Mouse (Mus musculus) monocyte, adult 5-6 weeks (primary cell): ENCODE measurements around the gene Mtmr3. TPM values are rescaled to one million over a fixed set of nuclear protein-coding genes. Genes with fewer than 3 reads are reported as not detected.

Source experiments
- ATAC-seq: fragments of 153-309, 156-312 bp; replicated peaks from 2 replicates; pipeline ENCODE4 v1.8.0; 2017; ENCODE audit warnings: mild to moderate bottlenecking; ENCODE audit not compliant: low TSS enrichment, insufficient number of reproducible peaks, severe bottlenecking, poor library complexity, low FRiP score
- total RNA-seq: library from RNA; stranded (forward); fragments of 200-1000, 200-491, 200-594 nt; gene quantifications from 3 replicates; pipeline ENCODE4 v1.2.3, GENCODE M21; 2017

The Mtmr3 gene
- total RNA-seq, 1 experiment from 2014 or later = 98.0 TPM

DNA sequence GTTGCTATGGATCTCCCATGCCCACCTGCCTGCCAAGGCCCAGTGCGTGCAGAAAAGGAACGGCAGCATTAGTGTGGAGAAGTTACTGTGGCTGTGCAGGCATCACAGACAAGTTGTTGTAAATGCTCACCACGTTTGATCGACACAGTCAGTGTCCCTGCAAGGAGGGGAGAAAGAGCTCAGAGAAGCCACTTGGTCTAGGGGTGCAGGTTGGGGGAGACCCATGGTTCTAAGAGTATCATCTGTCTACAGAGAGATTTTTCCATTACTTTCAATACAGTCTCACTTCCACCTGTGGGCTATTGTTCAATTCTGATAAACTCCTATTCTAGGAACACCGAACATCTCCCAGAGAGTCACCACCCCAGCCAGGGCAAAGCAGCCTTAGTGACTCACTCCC, 110.1 kb downstream of the Mtmr3 start:
- no peak for ATAC-seq

DNA sequence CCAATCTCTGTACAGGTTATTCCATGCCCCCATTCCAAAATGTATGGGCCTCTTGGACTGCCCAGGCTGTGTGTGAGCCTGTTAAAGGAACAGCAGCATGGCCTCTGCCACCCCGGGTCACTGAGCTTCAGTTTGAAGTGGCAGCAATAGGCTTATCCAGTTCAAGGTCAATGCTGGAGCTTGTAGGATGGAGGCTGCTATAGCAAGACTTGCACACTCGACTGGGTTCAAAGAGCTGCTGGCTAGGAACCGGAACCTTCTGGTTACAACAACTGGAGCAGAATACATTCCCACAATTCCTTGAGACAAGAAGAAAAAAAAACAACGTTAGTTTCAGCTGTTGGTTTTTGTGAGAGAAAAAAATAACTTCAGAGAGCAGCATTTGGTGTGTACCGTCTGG, 112.0 kb downstream of the Mtmr3 start:
- ATAC-seq = no peak

DNA sequence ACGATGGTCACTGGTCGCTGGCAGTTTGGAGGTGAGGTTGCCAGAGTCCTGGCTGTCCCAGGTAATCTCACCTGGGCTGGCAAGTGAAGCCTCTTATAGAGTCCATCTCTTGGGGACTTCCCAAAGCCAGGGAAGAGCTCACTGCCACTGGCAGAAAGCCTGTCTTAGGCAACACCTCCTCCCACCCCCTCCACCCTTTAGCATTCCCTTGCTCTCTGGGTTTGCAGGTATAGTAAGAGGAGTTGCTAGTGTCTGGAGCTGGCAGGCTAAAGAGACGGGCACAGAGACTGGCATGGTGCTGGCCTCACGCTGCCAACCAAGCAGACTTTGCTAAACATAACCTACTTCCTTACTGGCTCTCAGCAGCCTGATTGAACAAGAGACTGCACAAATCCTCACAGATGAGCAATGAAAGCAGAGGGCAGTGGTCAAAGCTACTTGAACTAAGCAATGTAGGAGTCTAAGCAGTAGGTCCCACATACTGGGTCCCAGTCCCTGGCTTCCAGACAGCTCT, 118.4 kb downstream of the Mtmr3 start:
- ATAC-seq = no peak

DNA sequence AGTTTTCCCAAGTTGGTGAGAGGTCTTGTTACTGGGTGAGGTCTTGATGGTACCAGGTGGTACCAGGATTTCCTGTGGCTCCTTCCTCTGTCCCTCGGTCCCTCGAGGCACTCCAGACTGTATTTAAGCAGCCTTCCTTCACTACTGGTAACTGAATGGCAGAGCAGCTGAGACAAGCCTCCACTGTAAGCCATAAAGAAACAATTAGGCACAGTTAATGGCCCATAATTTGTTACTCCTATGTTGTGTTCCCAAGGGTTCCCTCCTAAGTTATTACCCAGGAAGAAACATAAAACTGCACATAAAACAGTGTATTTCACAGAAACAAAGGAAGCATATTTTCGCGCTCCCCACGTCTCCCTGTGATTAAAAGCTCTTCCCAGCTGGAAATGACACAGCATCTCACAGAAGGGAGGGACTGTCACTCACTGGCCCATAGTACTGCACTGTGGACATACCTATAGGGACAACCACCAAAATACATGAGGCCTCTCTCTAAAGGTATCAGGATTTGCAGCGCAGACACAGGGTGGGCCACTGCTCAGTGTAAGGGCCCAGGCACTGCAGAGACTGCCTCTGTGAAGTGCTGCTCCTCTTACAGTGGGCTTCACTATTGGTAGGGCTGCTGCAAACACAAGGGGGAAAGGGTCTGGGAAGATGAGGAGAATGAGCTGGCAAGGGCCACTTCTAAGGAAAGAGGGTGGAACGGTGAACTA, 122.0 kb downstream of the Mtmr3 start:
- no peak for ATAC-seq

DNA sequence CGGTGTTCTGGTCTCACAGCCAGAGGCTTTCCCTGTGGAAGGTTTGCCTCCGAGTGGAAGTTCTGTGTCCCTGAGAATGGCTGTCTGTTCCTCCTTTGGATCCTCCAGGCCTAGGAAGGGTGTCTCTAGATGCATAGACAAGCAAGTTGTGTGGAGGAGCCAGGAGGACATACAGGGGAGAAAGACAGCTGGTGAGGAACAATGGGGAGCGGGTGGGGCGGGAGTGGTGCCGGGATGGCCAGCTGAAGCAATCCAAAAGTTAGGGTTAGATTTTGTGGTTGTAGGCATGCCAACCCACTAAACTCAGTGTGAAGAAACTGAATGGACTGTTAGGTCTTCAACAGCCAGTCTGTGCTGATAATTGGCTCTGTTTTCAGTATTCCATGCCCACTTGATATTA, 122.9 kb downstream of the Mtmr3 start:
- ATAC-seq = no peak

DNA sequence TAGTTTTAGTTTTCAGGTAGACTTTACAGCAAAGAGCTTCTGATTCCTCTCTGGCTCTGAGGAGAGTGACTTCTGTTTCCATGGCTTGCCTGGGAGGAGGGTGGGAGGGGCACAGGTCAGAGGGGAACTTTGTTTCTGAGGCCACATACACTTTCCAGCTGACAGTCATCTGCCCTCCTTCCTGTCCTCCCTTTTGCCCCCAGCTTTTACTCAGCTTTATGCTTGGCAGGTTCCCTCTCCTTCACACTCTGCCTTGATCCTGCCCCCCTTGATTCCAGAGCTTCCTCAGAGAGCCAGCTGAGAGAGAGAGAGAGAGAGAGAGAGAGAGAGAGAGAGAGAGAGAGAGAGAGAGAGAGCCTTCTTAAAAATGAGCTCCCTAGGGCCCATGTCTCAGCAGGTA, 123.4 kb downstream of the Mtmr3 start:
- ATAC-seq = no peak

DNA sequence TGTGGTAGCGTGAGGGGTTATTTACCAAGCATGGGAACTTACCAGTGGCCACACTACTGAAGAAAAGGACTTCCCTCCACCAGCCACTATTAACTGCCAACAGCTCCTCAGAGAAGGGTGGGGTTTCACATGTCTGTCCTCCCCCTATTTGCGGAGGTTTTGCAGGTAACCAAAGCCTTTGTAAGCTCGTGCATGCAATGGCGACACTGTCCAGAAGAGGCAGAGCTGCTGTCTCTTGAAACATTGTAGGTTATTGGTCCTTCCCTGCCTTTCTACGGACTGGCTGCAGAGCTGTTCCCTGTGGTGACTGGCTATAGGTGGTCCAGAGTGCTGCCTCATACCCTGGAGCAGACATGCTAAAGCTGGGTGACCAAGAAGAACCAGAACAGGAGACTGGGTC, 125.6 kb downstream of the Mtmr3 start:
- no peak for ATAC-seq

DNA sequence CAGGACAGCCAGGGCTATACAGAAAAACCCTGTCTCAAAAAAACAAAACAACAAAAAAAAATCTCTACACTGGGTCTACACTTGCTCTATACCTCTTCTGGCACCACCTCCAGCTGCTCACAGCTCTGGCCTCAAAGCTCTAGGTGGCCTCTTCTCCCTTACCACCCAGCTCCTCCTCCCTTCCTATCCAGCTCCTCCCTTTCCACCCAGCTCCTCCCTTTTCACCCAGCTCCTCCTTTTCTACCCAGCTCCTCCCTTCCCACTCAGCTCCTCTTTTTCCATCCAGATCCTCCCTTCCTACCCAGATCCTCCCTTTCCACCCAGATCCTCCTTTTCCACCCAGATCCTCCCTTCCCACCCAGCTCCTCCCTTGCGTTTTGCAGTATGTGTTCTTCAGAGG, 127.2 kb downstream of the Mtmr3 start:
- no peak for ATAC-seq

DNA sequence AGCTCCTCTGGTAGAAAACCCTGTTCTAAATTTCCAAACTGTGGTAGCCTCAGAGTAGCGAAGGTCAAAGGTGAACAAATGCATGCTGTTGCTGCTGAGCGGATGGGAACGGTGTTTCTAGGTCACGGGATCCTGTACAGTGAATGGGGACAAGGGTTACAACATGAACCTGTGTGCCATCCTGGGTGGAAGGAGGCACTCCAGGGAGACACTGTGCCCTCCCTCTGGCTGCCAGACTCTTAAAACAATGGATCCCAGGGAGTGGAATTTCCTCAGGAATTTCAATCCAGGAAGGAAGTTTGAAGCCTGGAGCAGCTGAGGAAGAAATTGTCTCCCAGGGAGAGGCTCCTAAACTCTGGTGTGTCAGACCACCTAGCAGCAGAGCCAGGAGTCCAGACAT, 128.5 kb downstream of the Mtmr3 start:
- ATAC-seq = no peak

DNA sequence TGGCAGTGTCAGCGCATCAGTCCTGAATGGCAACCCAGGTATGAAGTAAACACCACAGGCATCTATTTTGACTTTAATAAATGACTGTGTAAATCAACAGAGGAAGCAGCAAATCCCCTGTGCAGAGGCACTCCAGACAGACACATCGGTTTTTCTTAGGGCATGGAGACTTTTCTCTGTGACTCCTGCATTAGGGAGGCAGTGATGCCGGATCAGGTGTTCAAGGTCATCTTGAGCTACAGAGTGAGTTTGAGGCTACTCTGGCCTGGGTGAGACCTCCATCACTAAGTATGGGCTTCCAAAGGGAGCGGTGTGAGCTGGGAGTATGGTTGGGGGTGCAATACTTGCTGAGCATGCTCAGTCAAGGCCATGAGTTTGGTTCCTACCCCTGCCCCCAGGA, 130.0 kb downstream of the Mtmr3 start:
- no peak for ATAC-seq

DNA sequence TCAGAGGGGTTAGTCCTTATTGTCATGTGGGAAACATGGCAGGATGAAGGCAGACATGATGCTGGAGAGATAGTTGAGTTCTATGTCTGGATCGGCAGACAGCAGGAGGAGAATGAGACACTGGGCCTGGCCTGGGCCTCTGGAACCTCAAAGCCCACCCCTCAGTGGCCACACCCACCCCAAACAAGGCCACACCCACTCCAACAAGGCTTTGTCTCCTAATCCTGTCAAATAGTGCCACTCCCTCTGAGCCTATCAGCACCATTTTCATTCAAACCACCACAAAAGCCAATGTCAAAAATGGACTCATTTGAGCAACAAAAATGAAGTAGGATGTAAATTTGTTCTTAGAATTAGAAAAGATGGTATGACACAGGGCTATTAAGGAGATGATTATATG, 130.5 kb downstream of the Mtmr3 start:
- no peak for ATAC-seq

DNA sequence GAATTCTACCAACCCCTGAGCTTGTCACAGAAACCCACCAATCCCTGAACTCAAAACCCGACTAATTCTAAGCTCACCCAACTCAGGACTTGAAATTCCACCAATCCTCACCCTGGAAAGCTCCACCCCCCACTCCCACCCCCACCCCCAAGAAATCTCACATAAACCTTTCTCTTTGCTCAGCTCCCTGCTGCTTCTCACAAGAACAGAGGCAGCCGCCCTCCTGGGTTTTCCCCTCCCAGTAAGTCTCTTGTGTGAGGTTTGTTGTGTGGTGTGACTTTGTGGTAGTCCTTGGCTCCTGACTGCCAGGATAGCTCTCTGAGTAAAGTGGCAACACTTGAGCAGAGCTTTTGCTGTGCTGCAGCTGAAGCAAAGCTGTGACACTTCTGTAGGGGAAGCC, 131.8 kb downstream of the Mtmr3 start:
- ATAC-seq = no peak

DNA sequence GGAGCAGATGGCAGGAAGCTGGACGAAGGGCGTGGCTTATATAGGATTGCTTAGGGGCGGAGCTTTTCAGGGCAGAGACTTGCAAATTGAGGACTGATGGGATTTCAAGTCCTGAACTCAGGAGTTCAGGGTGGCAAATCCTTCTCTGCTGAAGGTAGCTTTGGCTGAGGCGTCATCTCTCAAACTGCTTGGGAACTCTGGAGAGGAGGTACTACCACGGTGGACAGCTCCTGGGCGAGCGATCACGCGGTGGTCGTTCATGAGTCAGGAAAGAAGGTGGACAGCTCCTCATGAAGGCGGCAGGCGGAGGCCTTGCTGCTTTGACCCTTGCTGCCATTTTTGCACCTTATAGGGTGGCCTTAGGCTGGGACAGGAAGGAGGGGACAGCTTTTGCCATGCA, 133.5 kb downstream of the Mtmr3 start:
- ATAC-seq = no peak

DNA sequence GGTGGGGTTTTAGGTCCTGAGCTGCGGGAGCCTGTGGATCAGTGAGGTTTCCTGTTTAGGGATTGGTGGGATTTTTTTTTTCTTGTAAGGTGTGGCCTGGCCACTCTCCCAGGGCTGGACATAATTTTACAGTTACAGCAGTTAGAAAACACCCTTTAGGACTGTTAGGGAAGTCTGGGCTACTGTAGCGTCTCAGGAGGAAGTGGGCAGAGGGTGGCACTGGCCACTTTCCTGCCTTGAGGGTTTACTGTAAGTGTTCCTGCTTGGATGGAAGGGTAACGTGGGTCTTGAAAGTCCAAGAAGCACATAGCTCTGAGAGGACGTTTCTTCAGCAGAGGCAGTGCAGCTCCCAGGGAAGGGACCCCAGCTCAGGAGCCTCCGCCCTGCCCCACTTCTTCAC, 134.0 kb downstream of the Mtmr3 start:
- peak; percentile 34; the same call in 1 of the 2 replicates for ATAC-seq

DNA sequence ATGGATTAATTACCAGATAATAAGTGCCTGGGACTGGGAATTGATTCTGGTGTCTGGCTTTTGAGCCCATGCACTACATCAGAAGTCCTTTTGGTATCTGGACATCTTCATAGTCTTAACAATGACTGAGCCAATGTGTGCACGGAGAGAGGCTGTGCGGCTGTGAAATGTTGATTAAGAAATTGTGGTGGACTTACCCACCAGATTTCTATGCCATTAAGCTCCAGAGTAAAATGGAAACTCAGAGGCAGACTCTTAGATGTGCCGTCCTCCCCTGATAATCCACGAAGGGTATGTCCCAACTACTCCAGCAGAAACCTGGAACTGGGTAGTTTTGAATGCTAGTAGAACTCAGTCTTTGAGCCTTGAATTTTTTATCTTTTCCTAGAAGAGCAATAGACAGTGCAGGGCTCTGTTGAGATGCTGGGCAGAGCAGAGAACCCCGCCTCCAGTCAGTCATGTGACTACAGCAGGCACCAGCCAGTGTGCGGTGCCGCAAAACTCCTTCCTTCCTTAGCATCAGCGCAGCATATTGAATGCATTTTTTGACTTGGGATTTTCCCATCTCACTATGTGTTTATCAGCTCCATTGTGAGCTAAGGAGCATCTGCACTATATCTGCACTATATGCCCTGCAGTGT, 139.6 kb downstream of the Mtmr3 start:
- ATAC-seq = no peak

DNA sequence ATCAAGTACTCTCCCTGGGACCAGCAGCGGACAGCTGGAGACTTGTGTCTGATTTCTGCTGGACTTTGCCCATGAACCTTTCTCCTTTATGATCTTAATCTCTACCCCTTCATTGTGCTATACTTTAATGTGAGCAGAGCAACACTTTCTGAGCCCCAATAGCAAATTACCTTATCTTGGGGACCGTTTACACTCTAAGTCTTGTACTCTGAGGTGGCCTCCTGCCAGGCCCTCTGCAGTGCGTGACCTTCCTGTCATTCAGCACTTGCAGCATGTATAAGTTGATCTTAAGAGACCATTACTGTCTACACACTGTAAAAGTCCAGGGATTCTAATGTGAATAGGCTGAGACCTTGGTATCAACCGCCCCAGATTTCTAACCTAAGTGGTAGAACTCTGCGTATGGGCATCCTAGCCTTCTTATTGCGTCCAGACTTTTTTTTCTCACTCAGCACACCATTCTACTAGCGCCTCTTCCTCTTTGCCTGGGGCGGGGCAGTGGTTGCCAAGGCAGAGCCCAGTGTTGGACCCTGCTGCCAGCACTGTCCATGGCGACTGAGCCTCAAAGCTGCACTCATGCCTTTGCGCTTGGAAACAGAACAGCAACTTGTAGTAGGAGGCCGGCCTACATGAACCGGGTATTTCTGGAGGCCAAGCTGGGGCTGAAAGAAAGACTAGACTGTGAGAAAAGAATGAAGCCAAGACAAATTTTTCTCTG, 142.0 kb downstream of the Mtmr3 start:
- 0 out of 2 replicates have a peak, but pooled peaks have one; percentile 22 for ATAC-seq

DNA sequence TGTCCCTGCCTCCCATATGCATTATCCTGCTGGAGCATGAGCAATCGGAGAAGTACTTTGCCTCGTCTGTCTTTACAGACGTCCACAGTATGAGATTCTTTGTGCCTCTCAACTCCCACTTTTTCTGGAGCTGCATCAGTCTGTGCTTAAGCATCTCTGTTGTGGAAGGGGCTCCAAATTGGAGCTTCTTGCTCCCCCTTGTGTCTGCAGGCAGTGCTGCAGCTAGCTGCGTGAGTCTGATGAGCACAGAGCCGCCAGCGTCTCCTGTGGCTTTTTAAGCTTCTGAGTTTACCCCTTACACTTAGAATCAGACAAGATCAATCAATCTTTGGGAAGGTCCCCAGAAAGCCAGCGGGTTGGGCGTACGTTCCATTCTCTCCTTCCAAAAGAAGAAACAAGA, 143.5 kb downstream of the Mtmr3 start:
- ATAC-seq = peak; percentile 61

DNA sequence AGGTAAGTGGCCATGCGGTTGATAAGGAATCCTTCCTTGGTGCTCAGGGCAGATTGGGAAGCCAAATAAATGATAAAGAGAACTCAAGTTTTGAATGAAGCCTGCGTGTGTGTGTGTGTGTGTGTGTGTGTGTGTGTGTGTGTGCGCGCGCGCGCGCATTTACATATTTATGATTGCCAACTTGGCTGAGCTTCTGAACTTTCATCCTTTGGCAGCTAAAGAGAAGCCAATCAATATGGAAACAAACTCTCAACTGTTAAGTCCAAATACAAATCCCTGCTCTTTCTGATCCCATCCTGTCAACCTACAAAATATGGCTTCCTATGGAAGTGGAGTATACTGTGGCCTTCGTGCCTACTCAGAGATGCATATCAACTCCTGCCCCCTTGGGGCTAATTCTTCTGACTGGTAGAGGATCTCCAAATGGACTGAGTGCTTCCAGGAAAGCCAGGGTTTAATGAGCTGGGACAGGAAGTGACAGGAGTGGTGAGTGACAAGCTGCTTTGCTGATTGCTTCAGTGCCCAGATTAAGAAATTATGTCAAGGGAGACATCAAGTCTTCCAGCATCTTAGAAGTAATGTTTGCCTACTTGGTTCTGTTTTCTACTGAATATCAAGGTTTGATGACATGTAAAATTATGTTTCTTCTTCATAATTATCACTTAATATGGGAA, 148.3 kb downstream of the Mtmr3 start:
- ATAC-seq = no peak

DNA sequence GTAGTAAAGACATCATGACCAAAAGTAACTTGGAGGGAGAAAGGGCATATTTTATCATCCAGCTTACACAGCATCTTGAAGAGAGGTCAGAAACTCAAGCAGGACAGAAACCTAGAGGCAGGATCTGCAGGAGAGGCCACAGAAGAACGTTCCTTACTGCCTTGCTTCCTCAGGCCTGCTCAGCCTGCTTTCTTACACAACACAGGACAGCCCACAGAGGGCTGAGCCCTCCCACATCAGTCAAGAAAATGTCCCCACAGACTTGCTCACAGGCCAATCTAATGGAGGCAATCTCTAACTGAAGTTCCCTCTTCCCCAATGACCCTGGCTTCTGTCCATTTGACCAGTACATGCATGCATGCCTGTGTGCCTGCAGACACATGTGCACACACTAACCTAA, 152.4 kb downstream of the Mtmr3 start:
- 0 out of 2 replicates have a peak, but pooled peaks have one; percentile 5 for ATAC-seq
